Mouse (Mus musculus) CD8-positive naive resting alpha-beta T cell, adult 2 months (primary cell): ENCODE data around the gene Ankrd11.
"Not testable (repeated sequence)": the region's sequence is repeated elsewhere in the genome, so short reads cannot be mapped to it uniquely, and the experiment has no call there.

Source experiments
- DNase-seq, 2 experiments: peaks; one replicate each; pipeline ENCODE4 v3.0.0; 2022; ENCODE audit warnings: low read depth in 2 of 2, low spot score in 2 of 2

The Ankrd11 gene

GRCm38 (mm10) chr8:123042158-123042973 is at the start of gene Ankrd11:
Gene Ankrd11 (minus strand): TSS chr8:123042277.
- DNase-seq: peak; percentile 99

GRCm38 (mm10) chr8:123087289-123087688 is 45.2 kb upstream of the Ankrd11 start:
- DNase-seq: no peak

DNA sequence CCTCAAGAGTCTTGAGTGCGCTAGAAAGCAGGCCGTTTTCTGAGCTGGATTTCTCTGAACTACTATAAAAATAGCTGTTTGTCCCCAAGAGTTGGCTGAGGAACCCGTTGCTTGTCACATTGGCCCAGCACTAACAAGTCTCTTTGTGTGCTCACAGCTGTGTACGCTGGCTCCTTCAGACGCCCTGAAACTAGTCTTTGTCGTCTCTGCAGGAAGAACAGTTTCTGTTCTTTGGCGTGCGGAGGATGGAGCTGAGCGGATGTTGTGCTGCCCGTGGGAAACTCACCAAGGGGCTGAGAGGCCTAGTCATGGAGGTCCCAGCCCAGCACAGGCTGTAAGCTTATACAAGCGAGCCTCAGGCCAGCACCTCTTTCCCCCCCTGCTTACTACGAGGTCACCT is 41.5 kb upstream of the Ankrd11 start:
- DNase-seq: no peak

DNA sequence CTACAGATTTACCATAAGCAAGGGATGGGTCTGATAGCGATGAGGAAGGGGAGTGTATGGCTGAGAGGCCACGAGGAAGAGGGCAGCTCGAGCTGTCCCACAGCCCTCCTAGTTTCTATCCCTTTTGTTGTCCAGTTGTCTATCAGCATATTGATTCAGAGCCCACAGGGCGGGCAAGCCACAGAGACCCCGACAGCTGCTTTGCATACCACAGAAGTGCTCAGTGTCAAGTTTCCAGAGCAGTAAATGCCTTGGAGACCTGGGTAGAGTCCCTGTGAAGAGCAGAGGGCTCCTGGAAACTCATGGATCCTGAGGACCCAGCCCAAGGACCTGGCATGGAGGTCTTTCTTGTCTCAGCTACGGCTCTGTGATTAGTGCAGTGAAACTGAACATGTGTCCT is 40.9 kb upstream of the Ankrd11 start:
- DNase-seq: no peak

GRCm38 (mm10) chr8:123077213-123077612 is 35.1 kb upstream of the Ankrd11 start:
- DNase-seq: no peak

GRCm38 (mm10) chr8:123071176-123071575 is 29.1 kb upstream of the Ankrd11 start:
- no peak for DNase-seq

DNA sequence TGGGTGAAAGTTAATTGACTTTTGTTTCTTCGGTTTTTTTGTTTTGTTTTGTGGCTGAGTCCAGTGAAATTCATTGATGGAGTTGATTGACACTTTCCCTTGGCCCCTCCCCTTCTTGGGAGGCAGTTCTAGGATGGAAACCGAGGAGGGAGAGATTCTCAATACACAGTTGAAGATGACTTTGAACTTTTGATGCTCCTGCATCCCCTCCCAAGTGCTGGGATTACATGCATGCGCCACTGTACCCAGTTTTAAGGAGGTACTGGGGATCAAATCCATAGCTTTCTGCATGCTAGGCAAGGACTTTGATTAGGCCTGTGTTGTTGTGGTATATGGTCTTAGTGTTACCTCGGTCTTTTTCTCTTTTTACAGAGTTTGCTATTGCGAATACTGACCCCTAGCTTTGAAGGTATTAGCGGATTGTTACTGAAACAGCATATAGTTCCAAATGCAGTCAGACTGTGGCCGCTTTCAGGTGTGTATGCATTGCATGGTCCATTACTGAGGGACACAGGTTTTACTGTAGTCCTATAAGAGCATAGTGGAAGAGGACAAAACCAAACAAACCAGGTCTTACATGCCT is 24.1 kb upstream of the Ankrd11 start:
- no peak for DNase-seq

- peak; percentile 88 to 89 for DNase-seq
Observed at GRCm38 (mm10) chr8:123065214-123066100, 23.4 kb upstream of the Ankrd11 start.

DNA sequence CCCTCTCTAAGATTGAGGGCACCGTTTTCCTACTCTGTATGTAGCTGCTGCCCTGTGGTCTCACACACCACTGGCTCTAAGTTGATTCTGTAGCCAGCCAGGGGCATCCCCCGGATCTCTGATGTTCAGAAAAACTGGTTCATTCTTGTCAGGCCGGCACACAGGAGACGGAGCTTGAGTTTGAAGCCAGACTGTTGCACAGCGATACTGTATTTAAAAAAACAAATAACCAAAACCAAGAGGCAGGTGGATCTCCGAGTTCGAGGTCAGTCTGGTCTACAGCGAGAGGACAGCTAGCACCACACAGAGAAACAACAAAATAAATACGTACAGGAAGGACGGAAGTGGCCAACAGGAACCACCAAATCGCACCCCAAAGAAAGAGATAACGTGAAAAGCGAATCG is 22.7 kb upstream of the Ankrd11 start:
- no peak for DNase-seq

DNA sequence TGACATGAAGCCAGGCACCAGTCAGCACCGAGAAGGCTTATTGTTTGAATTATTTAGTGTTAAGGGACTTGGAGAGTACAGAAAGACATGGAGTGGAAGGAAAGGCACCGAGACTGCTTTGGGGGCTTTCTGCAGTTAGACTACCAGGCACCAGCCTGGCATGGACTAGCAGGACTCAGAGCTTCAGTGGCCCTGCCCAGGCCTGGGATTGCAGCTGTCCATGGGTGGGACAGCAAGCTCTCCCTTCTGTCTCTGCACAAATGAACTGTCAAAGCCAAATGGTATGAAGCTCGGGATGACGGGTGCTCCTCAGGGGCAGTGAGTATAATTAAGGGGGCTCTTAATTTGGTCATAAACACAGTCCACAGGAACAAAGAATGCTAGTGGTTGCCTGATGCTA is 22.0 kb upstream of the Ankrd11 start:
- no peak for DNase-seq

DNA sequence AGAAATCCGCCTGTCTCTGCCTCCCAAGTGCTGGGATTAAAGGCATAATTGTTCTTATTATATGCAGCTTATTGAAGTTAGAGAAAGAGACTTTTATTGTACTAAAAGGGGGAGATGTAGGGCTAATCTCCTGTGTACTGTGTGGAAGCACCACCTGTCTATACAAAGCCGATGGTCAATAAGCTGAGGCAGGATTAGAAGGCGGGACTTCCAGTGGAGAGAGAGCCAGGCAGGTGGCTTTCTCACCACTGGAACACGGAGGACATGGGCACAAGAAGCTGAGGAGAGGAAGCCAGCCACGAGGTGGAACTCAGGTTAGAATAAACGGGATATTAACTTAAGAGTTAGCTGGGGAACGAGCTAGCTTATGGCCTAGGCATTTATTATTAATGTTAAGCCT is 20.6 kb upstream of the Ankrd11 start, which contains the start of gene Spg7:
TSS of gene Spg7 (plus strand) at position 222 of the 400 bp plus-strand sequence.
- DNase-seq: no peak

DNA sequence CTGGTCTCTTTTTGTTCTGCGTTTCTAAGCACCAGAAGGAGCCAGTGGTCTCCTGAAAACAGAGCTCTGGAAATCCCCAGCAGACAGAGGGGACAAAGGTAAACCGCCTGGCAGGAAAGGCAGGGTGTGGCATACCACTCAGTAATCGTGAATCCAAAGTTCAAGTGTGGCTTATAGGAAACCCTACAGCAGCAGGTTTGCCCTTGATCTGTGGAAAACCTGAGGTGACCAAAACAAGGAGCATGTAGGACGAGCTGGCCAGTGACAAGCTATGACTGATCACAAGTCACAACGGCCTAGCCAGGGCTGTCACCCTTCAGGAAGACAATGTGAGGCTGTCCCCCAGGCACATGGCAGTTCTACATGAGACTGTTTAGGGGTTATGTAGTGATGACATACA is 9.4 kb upstream of the Ankrd11 start:
- peak; percentile 41 to 43 for DNase-seq

DNA sequence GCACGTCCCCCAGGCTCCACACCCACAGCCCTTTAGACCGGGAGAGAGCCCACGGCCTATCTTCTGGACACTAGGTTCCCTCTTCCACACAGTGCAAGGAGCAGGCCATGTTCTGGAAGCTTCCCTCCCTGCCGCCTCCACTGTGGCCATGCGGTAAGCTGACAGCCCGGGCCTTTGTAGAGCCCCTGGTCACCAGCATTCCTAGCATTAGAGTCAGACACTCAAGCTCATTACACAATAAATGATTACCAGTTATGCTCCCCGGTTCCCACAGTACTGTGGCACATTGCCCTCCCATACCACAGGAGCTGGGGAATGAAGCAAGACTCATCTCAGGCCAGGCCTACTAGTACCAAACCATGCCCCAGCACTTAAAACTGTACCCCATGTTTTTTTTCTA is 6.3 kb upstream of the Ankrd11 start:
- no peak for DNase-seq

DNA sequence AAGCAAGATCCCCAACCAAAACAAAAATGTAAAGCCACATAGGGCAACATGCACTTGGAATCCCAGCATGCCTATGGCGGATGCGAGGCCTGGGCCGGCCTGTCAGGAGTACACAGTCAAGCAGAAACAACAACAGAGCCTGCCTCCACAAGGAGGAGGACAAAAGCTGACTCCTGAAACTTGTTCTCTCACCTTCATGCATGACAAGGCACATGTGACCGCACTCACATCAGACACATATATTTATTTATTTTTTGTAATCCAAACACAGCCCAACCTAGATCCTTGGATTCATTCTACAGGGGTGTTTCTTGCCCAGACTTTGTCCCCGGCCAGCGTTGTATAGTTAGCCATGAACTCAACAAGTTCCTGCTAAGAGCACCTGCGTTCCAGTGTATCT is 5.8 kb upstream of the Ankrd11 start:
- no peak for DNase-seq

DNA sequence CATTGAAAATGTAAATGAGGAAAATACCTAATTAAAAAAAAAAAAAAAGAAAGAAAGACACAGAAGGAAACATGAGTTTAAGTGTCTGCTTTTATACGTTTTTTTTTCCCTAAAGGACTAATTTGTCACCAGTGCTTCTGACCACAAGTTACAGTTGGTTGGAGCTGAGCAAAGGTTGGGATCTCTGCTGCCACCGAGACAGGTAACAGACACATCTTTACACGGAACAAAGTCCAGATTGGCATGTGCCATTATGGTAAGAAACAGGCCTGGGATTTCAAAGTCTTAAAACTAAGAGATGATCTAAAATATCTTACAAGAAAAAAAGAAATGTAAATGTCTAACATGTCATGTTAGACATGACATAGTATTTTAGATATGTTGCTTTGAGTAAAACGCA is 4.6 kb upstream of the Ankrd11 start:
- no peak for DNase-seq

DNA sequence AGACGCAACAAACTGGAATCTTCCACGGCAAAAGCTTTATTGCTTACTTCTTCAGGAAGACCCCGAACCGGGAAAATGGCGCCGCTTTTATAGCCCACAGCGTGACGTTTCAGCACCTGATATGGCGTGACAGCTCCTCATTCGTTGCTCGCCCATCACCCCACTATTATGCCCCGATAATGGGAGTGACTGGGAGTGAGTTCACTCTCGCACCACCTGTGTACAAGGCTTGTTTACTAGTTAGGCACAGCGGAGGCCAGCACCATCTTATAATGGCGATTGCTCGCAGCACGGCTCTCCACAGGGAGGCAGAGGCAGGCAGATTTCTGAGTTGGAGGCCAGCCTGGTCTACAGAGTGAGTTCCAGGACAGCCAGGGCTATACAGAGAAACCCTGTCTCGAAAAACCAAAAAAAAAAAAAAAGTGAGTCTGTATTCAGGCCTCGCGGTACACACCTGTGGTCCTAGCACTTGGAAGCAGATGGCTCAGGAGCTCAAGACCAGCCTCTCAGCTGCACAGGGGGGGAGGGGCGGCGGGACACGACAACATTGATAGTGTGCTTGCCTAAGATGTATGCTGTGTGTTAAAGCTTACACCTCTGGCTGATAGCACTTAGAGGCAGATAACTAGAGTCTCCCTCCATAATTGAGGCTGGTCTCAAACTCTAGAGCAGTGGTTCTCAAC is 2.8 kb upstream of the Ankrd11 start:
- not testable (repeated sequence) for DNase-seq

DNA sequence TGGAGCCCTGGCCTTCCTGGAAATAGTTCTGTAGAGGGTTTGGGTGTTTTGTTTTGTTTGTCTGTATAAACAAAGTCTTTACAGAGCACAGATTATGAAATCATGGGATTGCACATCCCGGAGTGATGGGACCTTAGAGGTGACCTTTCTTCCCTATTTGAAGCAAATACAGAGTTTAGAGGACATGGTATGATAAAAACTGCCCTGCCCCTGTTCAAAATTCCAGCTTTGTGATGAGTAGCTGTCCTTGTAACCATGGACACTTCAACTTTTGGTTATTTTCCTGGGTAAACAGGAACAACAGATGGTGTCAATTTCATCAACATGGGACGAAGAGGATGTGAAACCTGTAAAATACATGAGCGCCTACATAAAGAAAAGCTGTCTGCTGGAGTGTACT is 1.9 kb upstream of the Ankrd11 start:
- no peak for DNase-seq

- no peak for DNase-seq
Observed at GRCm38 (mm10) chr8:123042974-123043625, 1.0 kb upstream of the Ankrd11 start.

- no peak for DNase-seq
Observed at GRCm38 (mm10) chr8:123041774-123042105, 337 bp downstream of the Ankrd11 start.

DNA sequence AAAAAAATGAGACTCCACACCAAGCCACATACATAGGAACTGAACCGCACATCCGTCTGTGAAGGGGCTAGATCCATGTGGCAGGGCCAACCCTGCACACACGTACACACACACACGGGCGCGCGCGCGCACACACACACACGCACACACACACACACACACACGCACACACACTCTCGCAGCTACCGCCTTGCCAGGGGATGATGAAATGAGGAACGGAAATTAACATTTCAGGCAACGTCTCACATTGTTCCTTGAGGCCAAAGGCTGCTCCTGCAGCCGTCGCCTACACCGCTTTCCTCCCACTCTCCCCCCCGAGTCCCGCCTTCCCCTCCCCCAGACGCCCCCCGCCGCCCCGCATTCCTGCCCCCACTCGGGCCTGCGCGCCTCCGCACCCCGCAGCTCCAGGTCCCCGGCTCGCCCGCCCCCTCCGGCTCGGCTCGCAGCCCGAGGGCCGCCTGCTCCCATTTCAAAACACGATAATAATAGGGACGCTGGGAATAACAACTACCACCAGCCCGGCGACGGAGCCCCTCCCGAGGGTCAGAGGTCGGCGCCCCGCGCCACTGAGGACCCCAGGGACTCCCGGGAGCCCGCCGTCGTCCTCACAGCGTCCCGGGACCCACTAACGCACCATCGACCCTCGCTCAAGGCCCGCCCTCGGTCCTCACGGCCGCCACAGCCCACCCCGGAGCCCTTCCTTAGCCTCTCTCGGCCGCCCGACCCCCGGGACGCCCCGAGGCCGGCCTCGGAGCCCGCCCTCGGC is 886 bp downstream of the Ankrd11 start:
- DNase-seq: peak; percentile 68 to 76
